Mouse (Mus musculus) thymus, adult 2 months (tissue): ENCODE measurements around the gene Syt3. TPM values are rescaled to one million over a fixed set of nuclear protein-coding genes. Genes with fewer than 3 reads are reported as not detected.

Experiments
- DNase-seq: peaks from one replicate; pipeline ENCODE4 v3.0.0; 2021
- H3K27ac ChIP-seq: fragments of 200-500 bp; 2 replicates; pipeline ENCODE4 v1.5.1; 2012; ENCODE audit warnings: low read length, control low read depth; ENCODE audit not compliant: control insufficient read depth, insufficient read depth
- H3K27me3 ChIP-seq: fragments of 200-500 bp; 2 replicates; pipeline ENCODE4 v1.6.1; 2012; ENCODE audit warnings: mild to moderate bottlenecking, low read length, moderate library complexity, mixed read lengths; ENCODE audit not compliant: control insufficient read depth, insufficient read depth
- H3K36me3 ChIP-seq: fragments of 200-500 bp; 2 replicates; pipeline ENCODE4 v1.6.1; 2012; ENCODE audit warnings: mild to moderate bottlenecking, low read length, moderate library complexity; ENCODE audit not compliant: control insufficient read depth, insufficient read depth
- H3K4me1 ChIP-seq: fragments of 200-500 bp; replicated peaks from 2 replicates; pipeline ENCODE4 v1.6.1; 2012; ENCODE audit warnings: low read length; ENCODE audit not compliant: control insufficient read depth, insufficient read depth
- H3K4me3 ChIP-seq: fragments of 200-500 bp; 2 replicates; pipeline ENCODE4 v1.5.1; 2012; ENCODE audit warnings: mild to moderate bottlenecking, low read length, control low read depth, moderate library complexity; ENCODE audit not compliant: control insufficient read depth, insufficient read depth
- CTCF ChIP-seq: fragments of 200-500 bp; IDR thresholded peaks from 2 replicates; pipeline ENCODE4 v1.5.1; 2012; ENCODE audit warnings: mild to moderate bottlenecking, control low read depth, low read length, moderate library complexity, borderline replicate concordance; ENCODE audit not compliant: control insufficient read depth, poor library complexity, insufficient read depth; ENCODE audit errors: extremely low read depth
- POLR2A ChIP-seq: fragments of 200-500 bp; IDR thresholded peaks from 2 replicates; pipeline ENCODE4 v1.6.1; 2012; ENCODE audit warnings: mild to moderate bottlenecking, low read length, control low read depth, moderate library complexity; ENCODE audit not compliant: control insufficient read depth, poor library complexity, insufficient read depth; ENCODE audit errors: extremely low read depth
- WGBS: fragments of 180-500 bp; shearing (Covaris S2); methylation state at CpG from one replicate; pipeline ENCODE4 v1.1.7; 2018; 5-methylcytosine and 5-hydroxymethylcytosine counted together
- polyA plus RNA-seq: library from polyadenylated mRNA; depleted of rRNA; stranded (reverse); fragments of >200 nt; gene quantifications from 2 replicates; pipeline ENCODE4 v1.2.3, GENCODE M21; 2012

The Syt3 gene
- polyA plus RNA-seq, 1 experiment, result 2.7 TPM

DNA sequence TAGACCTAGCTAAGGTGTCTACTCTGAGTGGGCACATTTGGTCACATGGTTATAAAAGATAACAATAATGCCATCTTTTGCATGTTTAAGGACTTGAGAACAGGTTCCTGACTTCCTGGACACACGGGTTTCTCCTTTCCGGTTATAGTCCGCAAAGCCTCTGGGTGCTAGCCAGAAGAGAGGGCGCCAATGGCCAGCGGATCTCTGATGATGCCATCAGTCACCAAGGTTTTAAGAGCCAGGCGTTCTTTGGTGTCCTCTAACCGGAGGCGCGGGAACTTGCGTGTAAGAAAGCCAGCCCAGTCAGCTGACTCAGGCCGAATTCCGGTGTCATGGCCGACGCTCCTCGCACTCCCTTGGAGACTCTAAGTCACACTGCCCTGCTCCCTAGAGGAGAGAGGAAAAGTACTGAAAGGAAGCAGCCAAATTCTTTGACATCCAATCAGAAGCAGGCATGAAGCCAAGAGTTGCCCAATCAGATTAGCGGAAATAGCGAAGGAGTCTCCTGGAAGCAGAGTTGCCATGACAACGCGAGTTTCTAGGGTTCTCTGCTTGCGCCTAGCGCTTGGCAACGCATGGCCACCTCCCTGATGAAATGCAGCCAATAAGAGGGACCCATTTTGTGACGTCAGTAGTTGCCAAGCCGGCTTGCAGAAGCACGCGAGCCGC lies 21.6 kb downstream of the Syt3 start:
- no peak overlapping the region for H3K27ac ChIP-seq
- peak; percentile 84 for DNase-seq

GRCm38 (mm10) chr7:44406015-44406355 lies 22.1 kb downstream of the Syt3 start:
- peaks cover 4% of the 10 kb centered on the region; the same call in 1 of the 2 replicates for H3K4me1 ChIP-seq
- DNase-seq, result no peak
- no peaks in the 10 kb centered on the region for H3K36me3 ChIP-seq
- H3K27ac ChIP-seq, result no peak overlapping the region
- no peaks in the 10 kb centered on the region for H3K27me3 ChIP-seq
- no peak overlapping the region for H3K4me3 ChIP-seq
- TF ChIP-seq POLR2A (no peak), CTCF (no peak)
- WGBS, result 8% methylated on average over 5 of the region's 5 CpGs

More for the DNA sequence above, 21.6 kb downstream of the Syt3 start:
- no peaks in the 10 kb centered on the region for H3K36me3 ChIP-seq
- H3K27me3 ChIP-seq, result no peaks in the 10 kb centered on the region
- 3% methylated on average over 27 of the region's 27 CpGs for WGBS
- H3K4me1 ChIP-seq, result peaks cover 4% of the 10 kb centered on the region; the same call in 1 of the 2 replicates
- peak overlapping the region; percentile 1; the same call in 1 of the 2 replicates for H3K4me3 ChIP-seq
- TF ChIP-seq POLR2A (no peak), CTCF (no peak)

DNA sequence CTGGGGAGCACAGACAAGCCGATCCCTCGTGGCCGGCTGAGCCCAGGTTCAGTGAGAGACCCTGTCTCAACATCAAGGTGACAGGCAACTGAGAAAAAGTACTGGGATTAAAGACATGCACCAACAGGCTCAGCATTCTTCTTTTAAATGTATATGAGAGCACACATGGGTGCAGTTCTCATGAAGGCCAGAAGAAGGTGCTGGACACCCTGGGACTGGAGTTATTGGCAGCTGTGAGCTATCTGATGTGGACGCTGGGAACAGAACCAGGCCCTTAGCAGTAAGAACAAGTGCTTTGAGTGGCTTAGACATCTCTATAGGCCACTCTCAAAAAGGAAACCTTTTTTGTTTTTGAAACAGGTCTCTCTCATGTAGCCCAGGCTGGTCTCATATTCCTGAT lies 27.2 kb downstream of the Syt3 start:
- DNase-seq, result no peak
- Histone ChIP-seq H3K27me3 (no peaks in the 10 kb centered on the region), H3K27ac (no peak overlapping the region), H3K4me3 (no peak overlapping the region), H3K4me1 (no peaks in the 10 kb centered on the region), H3K36me3 (no peaks in the 10 kb centered on the region)
- TF ChIP-seq POLR2A, result no peak
- TF ChIP-seq CTCF, result no peak
- WGBS, result 89% methylated on average over 4 of the region's 4 CpGs

- Histone ChIP-seq H3K4me1 (no peaks in the 10 kb centered on the region), H3K36me3 (no peaks in the 10 kb centered on the region), H3K27ac (no peak overlapping the region), H3K4me3 (no peak overlapping the region), H3K27me3 (no peaks in the 10 kb centered on the region)
- whole genome bisulfite sequencing, result 84% methylated on average over 6 of the region's 6 CpGs
- no peak for DNase-seq
- TF ChIP-seq CTCF (no peak), POLR2A (no peak)
These were observed 29.4 kb downstream of the Syt3 start for GRCm38 (mm10) chr7:44413307-44413706.

GRCm38 (mm10) chr7:44427666-44428065 lies 43.8 kb downstream of the Syt3 start:
- WGBS, result 52% methylated on average over 8 of the region's 8 CpGs
- no peak overlapping the region for H3K4me3 ChIP-seq
- no peak for DNase-seq
- no peak for TF ChIP-seq POLR2A
- TF ChIP-seq CTCF, result no peak
- H3K4me1 ChIP-seq, result no peaks in the 10 kb centered on the region
- no peaks in the 10 kb centered on the region for H3K36me3 ChIP-seq
- no peak overlapping the region for H3K27ac ChIP-seq
- peaks cover 10% of the 10 kb centered on the region; the same call in 1 of the 2 replicates for H3K27me3 ChIP-seq

DNA sequence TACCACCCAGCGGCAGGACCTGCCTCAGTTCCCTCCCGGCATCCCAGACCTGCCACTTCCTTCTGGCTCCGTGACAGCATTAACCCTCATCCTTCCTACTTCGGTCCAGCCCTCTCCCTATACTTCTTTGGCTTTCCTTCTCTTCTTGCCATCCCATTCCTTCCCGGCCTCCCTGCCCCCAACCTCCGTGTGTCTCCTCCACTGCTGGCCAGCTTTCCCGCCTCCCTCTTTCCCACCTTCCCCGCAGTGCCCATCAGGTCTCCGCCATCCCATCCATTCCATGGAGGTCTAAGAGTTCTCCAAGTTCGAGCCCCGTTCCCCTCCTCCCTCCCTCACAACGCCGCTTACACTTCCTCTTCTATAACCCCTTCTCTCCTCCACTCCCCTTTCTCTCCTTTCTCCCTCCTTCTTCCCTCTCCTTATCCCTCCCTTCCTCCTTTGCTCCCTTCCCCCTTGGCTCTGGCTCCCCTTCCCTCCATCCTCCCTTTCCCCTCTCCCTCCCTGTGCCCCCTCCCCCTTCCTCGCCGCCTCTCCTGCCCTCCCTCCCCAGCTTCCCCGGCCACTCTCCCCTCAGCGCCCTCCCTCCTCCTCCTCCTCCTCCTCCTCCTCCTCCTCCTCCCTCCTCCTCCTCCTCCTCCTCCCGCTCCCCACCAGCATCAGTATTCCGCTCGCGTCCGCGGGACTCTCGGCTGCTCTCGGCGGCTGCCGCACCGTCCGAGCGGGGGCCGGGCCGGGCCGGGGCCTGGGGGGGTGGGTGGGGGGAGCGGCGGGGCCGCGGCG lies 44.5 kb downstream of the Syt3 start:
- no peak for TF ChIP-seq CTCF
- no peak for TF ChIP-seq POLR2A
- Histone ChIP-seq H3K4me1 (no peaks in the 10 kb centered on the region), H3K27ac (no peak overlapping the region), H3K4me3 (no peak overlapping the region), H3K36me3 (no peaks in the 10 kb centered on the region), H3K27me3 (peaks cover 10% of the 10 kb centered on the region; the same call in 1 of the 2 replicates)
- 12% methylated on average over 22 of the region's 38 CpGs for WGBS
- no peak for DNase-seq
